Mouse (Mus musculus): ENCODE measurements around the gene Gm1113.

GRCm38 (mm10) chr9:35522821-35523515 is 4.9 kb upstream of the Gm1113 start:
- TF ChIP-seq CTCF (IDR thresholded peaks at IDR 0.05): no peak
- no peak for TF ChIP-seq POLR2A (IDR thresholded peaks at IDR 0.05; ENCODE audit: insufficient read depth, low read depth, low read length)
- TF ChIP-seq EP300 (IDR thresholded peaks at IDR 0.05; ENCODE audit: insufficient read depth, low read depth, low read length): no peak

Measured in heart, adult 2 months (tissue).